Mouse (Mus musculus): ENCODE results near the gene Hrct1.

- TF ChIP-seq CTCF (IDR thresholded peaks at IDR 0.05; ENCODE audit: low read depth, low read length) (no peak), GATA1 (IDR thresholded peaks at IDR 0.05; ENCODE audit: borderline replicate concordance, low read length) (no peak), TAL1 (conservative IDR thresholded peaks at IDR 0.05; ENCODE audit: low read depth, low read length) (no peak), POLR2AphosphoS5 (IDR thresholded peaks at IDR 0.05; ENCODE audit: insufficient replicate concordance, low read depth, low read length) (no peak), GATA2 (IDR thresholded peaks at IDR 0.05; ENCODE audit: borderline replicate concordance, low read depth, low read length) (no peak)
These were observed 6.2 kb downstream of the Hrct1 start for GRCm38 (mm10) chr4:43733186-43733585.
